Mouse (Mus musculus) testis, adult 2 months (tissue): ENCODE data around the gene Tcta. TPM values are rescaled to one million over a fixed set of nuclear protein-coding genes. Genes with fewer than 3 reads are reported as not detected.
A peak's percentile ranks its signal among the peaks of the same experiment; 100 is the strongest.

Experiments used
- H3K27ac ChIP-seq: fragments of 200-500 bp; 2 replicates; pipeline ENCODE4 v1.5.1; 2012; ENCODE audit warnings: low read depth, low read length; ENCODE audit not compliant: control insufficient read depth, insufficient read depth
- H3K27me3 ChIP-seq: fragments of 200-500 bp; 2 replicates; pipeline ENCODE4 v1.6.1; 2012; ENCODE audit warnings: mild to moderate bottlenecking, low read length, moderate library complexity; ENCODE audit not compliant: control insufficient read depth, insufficient read depth
- H3K36me3 ChIP-seq: fragments of 200-500 bp; 2 replicates; pipeline ENCODE4 v1.6.1; 2012; ENCODE audit warnings: mild to moderate bottlenecking, low read length; ENCODE audit not compliant: control insufficient read depth, insufficient read depth
- H3K4me1 ChIP-seq: fragments of 200-500 bp; 2 replicates; pipeline ENCODE4 v1.6.1; 2012; ENCODE audit warnings: low read length; ENCODE audit not compliant: control insufficient read depth, insufficient read depth
- H3K4me3 ChIP-seq: fragments of 200-500 bp; 2 replicates; pipeline ENCODE4 v1.5.1; 2012; ENCODE audit warnings: low read depth, mild to moderate bottlenecking, low read length, moderate library complexity, mixed read lengths; ENCODE audit not compliant: control insufficient read depth
- CTCF ChIP-seq: fragments of 200-500 bp; IDR thresholded peaks from 2 replicates; pipeline ENCODE4 v1.5.1; 2012; ENCODE audit warnings: low read depth, mild to moderate bottlenecking, inconsistent platforms, low read length, moderate library complexity; ENCODE audit not compliant: control insufficient read depth, insufficient read depth, insufficient replicate concordance
- POLR2A ChIP-seq: fragments of 200-500 bp; IDR thresholded peaks from 2 replicates; pipeline ENCODE4 v1.6.1; 2012; ENCODE audit warnings: low read depth, mild to moderate bottlenecking, inconsistent platforms, low read length, moderate library complexity; ENCODE audit not compliant: control insufficient read depth
- polyA plus RNA-seq: library from polyadenylated mRNA; depleted of rRNA; stranded (reverse); fragments of >200 nt; gene quantifications from 2 replicates; pipeline ENCODE4 v1.2.3, GENCODE M21; 2012

Gene Tcta
- polyA plus RNA-seq, 1 experiment, result 42.0 TPM

DNA sequence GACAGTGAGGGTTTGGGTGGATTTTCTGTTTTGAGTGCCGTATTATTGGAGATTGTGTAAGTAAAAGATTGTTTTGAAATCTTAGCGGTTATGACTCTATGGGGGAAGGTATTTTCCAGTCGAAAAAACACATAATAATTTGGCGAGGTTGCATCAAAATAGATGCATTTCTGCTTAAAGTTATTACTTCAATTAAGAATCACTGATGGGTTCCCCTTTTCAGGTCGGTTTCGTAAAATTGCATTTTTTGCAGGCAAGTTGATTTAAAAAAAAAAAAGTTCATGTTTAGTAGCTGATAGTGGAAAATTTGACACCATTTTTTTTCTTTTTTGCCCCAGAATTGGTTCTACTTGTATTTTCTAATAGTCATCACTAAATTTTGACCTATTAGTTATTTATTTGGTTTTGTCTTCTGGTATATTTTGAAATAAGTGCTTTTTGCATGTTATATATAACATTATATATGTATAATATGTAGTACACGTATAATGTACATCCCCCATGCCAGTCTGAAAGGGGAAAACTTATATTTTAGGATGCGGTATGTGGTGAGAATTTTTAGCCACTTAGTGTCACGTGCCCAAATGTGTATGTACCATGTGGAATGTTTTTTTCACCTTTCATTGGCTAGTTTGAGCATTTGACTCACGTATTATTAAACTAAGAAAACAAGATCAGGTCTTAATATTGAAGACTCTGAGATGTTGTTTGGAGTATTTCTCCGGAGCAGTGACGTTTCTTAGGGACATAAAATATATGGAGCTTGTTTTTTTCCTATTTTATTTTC is 1.3 kb upstream of the Tcta start:
- H3K4me1 ChIP-seq, result peaks cover 4% of the 10 kb centered on the region
- TF ChIP-seq CTCF (no peak), POLR2A (no peak)
- peaks cover 1% of the 10 kb centered on the region for H3K36me3 ChIP-seq
- H3K27me3 ChIP-seq, result no peaks in the 10 kb centered on the region
- peak overlapping the region; percentile 96 for H3K4me3 ChIP-seq
- peak overlapping the region; percentile 81 for H3K27ac ChIP-seq

- Histone ChIP-seq H3K27ac (peak overlapping the region; percentile 99), H3K4me1 (peaks cover 4% of the 10 kb centered on the region), H3K27me3 (no peaks in the 10 kb centered on the region), H3K4me3 (peak overlapping the region; percentile 96), H3K36me3 (peaks cover 1% of the 10 kb centered on the region)
- TF ChIP-seq POLR2A (no peak), CTCF (no peak)
Measured at GRCm38 (mm10) chr9:108306571-108306980, 616 bp upstream of the Tcta start.

DNA sequence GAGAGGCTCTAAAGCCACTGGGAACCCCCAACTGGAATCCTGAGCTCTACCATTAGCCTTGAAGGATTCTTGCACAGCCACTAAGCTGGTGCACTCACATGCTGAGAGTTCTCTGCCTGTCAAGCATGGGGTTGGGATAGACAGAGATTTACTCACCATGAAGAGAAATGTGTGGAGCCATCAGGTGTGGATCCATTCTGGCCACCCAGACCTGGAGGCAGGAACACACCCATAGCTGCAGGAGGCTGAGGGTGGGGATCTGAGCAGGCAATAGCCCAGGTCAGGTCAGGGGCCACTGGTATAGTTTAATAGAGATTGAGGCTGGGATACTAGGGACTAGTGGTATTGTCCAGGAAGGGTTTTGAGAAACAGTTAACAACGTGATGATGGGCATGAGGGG is 790 bp downstream of the Tcta start:
- Histone ChIP-seq H3K4me1 (peaks cover 4% of the 10 kb centered on the region), H3K4me3 (peak overlapping the region; percentile 96), H3K27ac (peak overlapping the region; percentile 79), H3K36me3 (peaks cover 1% of the 10 kb centered on the region), H3K27me3 (no peaks in the 10 kb centered on the region)
- TF ChIP-seq POLR2A (no peak), CTCF (no peak)

DNA sequence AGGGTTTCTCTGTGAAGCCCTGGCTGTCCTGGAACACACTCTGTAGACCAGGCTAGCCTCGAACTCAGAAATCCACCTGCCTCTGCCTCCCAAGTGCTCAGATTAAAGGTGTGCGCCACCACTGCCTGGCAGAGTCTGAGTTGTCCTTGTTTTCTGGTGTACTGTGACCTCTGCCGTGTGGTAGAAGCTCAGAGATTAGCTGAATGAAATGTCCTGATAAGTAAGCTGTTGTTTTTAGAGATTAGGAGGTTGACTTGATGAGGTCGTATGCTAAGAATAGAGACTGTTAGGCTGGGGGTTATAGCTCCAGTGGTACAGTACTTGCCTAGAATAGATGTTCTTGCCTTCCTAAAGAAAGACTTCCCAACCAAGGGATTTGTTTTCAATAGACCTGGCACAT is 1.2 kb downstream of the Tcta start:
- TF ChIP-seq POLR2A (no peak), CTCF (no peak)

DNA sequence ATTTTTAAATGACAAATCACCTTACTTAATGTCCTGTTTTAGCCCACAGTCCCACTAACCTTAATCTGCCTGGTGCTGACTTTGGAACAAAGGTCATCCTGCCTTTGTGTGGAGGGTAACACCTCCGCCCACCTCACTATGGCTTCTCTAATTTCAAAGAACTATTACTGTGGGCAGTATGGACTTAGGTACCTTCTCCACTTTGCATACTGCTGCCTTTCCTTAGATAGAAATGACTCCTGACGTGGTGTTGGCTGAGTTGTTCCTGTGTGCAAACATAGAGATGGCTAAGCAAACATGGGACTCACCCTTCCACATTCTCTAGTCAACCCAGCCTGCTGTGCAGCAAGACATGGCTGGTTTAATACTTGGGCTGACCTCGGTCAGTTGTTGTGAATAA is 4.1 kb downstream of the Tcta start:
- Histone ChIP-seq H3K4me3 (no peak overlapping the region), H3K36me3 (peaks cover 1% of the 10 kb centered on the region), H3K4me1 (peaks cover 4% of the 10 kb centered on the region), H3K27ac (no peak overlapping the region), H3K27me3 (no peaks in the 10 kb centered on the region)
- no peak for TF ChIP-seq POLR2A
- no peak for TF ChIP-seq CTCF

More for the DNA sequence above, 1.2 kb downstream of the Tcta start:
- H3K27ac ChIP-seq, result 0 out of 2 replicates have a peak overlapping the region, but pooled peaks have one; percentile 79
- peaks cover 1% of the 10 kb centered on the region for H3K36me3 ChIP-seq
- peak overlapping the region; percentile 96; the same call in 1 of the 2 replicates for H3K4me3 ChIP-seq
- peaks cover 4% of the 10 kb centered on the region for H3K4me1 ChIP-seq
- no peaks in the 10 kb centered on the region for H3K27me3 ChIP-seq

- peak within 1 kb of the TSS; percentile 49 for H3K4me3 ChIP-seq
- no peaks in the 10 kb centered on the region for H3K27me3 ChIP-seq
- H3K27ac ChIP-seq, result no peak within 1 kb of the TSS
- H3K4me1 ChIP-seq, result no peaks in the 10 kb centered on the region
- no peaks in the 10 kb centered on the region for H3K36me3 ChIP-seq
- no peak for TF ChIP-seq POLR2A
- TF ChIP-seq CTCF, result no peak
Measured at GRCm38 (mm10) chr9:108296453-108297355, 9.3 kb downstream of the Tcta start, which contains the start of gene Amt. Gene Amt, plus strand, starts transcription at chr9:108296853.

- H3K4me3 ChIP-seq, result peak overlapping the region; percentile 82
- TF ChIP-seq POLR2A (no peak), CTCF (no peak)
- H3K4me1 ChIP-seq, result peaks cover 6% of the 10 kb centered on the region
- H3K27ac ChIP-seq, result no peak overlapping the region
- no peaks in the 10 kb centered on the region for H3K27me3 ChIP-seq
- H3K36me3 ChIP-seq, result no peaks in the 10 kb centered on the region
Measured at GRCm38 (mm10) chr9:108290773-108291172, 15.2 kb downstream of the Tcta start.
